Mouse (Mus musculus) lung, embryonic 16.5 days (tissue): ENCODE measurements around the gene Grin2b. TPM values are rescaled to one million over a fixed set of nuclear protein-coding genes. Genes with fewer than 3 reads are reported as not detected.
"Not testable (repeated sequence)": the region's sequence is repeated elsewhere in the genome, so short reads cannot be mapped to it uniquely, and the experiment has no call there.

Experiments used
- ATAC-seq: fragments of 200-750 bp; cut with Nextera tagmentation; 2 replicates; pipeline ENCODE4 v1.8.0; 2017; ENCODE audit warnings: low read depth, mild to moderate bottlenecking, moderate library complexity
- H3K27ac ChIP-seq: fragments of 300-500 bp; sonication (generic); 2 replicates; pipeline ENCODE4 v1.5.1; 2014; ENCODE audit warnings: mild to moderate bottlenecking, control low read depth, low read length
- H3K27me3 ChIP-seq: fragments of 300-500 bp; sonication (generic); 2 replicates; pipeline ENCODE4 v1.6.1; 2014; ENCODE audit warnings: low read depth, low read length, mixed read lengths; ENCODE audit not compliant: control insufficient read depth, insufficient read depth
- H3K36me3 ChIP-seq: fragments of 300-500 bp; sonication (generic); 2 replicates; pipeline ENCODE4 v1.6.1; 2014; ENCODE audit warnings: low read length; ENCODE audit not compliant: control insufficient read depth, insufficient read depth
- H3K4me1 ChIP-seq: fragments of 300-500 bp; sonication (generic); replicated peaks from 2 replicates; pipeline ENCODE4 v1.6.1; 2014; ENCODE audit warnings: low read length, mixed read lengths; ENCODE audit not compliant: control insufficient read depth, insufficient read depth
- H3K4me2 ChIP-seq: fragments of 300-500 bp; sonication (generic); 2 replicates; pipeline ENCODE4 v1.6.1; 2014; ENCODE audit warnings: low read depth, low read length, control low read depth
- H3K4me3 ChIP-seq: fragments of 300-500 bp; sonication (generic); 2 replicates; pipeline ENCODE4 v1.5.1; 2014; ENCODE audit warnings: mild to moderate bottlenecking, low read length, control low read depth
- H3K9ac ChIP-seq: fragments of 300-500 bp; sonication (generic); 2 replicates; pipeline ENCODE4 v1.6.1; 2014; ENCODE audit warnings: low read length, control low read depth
- H3K9me3 ChIP-seq: fragments of 300-500 bp; sonication (generic); 2 replicates; pipeline ENCODE4 v1.6.1; 2016; ENCODE audit warnings: low read length; ENCODE audit not compliant: control insufficient read depth
- WGBS: fragments of 180-500 bp; shearing (Covaris S2); extraction: QIAGEN DNeasy Blood & Tissue Kit; methylation state at CpG from one replicate; pipeline ENCODE4 v1.1.7; 2014; 5-methylcytosine and 5-hydroxymethylcytosine counted together
- polyA plus RNA-seq: library from polyadenylated mRNA; unstranded; fragments of >200 nt; fragmentation: Nextera tagmentation; extraction: Ambion mirVana; gene quantifications from 2 replicates; pipeline ENCODE4 v1.2.1, GENCODE M21; 2015

The Grin2b gene
- polyA plus RNA-seq, 1 experiment from 2014 or later, result 2.8 TPM

DNA sequence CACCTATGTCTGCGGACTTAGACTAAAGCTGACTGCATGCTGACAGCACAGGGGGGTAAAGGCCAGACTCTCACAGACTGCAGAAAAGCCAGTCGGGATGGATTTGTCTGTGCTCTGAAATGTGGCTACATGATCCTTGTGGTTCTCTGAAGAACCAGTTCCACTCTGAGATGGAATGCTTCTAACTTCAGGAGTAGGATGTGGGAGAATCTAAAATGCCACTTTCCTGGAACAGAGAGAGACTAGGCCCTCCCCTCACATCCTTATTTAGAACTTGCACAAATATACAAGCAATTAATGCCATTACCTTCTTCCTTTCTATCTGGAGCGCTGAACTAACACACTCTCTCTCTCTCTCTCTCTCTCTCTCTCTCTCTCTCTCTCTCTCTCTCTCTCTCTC is 346.0 kb downstream of the Grin2b start:
- no peaks in the 10 kb centered on the region for H3K36me3 ChIP-seq
- H3K4me3 ChIP-seq, result no peak overlapping the region
- H3K9ac ChIP-seq, result no peak overlapping the region
- no peaks in the 10 kb centered on the region for H3K9me3 ChIP-seq
- H3K27ac ChIP-seq, result no peak overlapping the region
- ATAC-seq, result no peak
- H3K27me3 ChIP-seq, result no peaks in the 10 kb centered on the region
- WGBS, result 67% methylated on average over 3 of the region's 3 CpGs
- no peak overlapping the region for H3K4me2 ChIP-seq
- H3K4me1 ChIP-seq, result no peaks in the 10 kb centered on the region

DNA sequence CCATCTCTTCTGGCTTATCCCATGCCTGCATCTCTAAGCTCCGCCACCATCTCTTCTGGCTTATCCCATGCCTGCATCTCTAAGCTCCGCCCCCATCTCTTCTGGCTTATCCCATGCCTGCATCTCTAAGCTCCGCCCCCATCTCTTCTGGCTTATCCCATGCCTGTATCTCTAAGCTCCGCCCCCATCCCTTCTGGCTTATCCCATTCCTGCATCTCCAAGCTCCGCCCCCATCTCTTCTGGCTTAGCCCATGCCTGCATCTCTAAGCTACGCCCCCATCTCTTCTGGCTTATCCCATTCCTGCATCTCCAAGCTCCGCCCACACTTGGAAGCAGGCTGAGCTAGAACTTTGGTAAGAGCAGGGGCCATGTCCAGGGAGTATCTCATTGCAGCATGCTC is 346.5 kb downstream of the Grin2b start:
- 96% methylated on average over 7 of the region's 7 CpGs for WGBS
- not testable (repeated sequence) for H3K9ac ChIP-seq, H3K9me3 ChIP-seq, H3K27ac ChIP-seq, H3K4me3 ChIP-seq, H3K27me3 ChIP-seq, ATAC-seq, H3K4me1 ChIP-seq, H3K4me2 ChIP-seq, H3K36me3 ChIP-seq

DNA sequence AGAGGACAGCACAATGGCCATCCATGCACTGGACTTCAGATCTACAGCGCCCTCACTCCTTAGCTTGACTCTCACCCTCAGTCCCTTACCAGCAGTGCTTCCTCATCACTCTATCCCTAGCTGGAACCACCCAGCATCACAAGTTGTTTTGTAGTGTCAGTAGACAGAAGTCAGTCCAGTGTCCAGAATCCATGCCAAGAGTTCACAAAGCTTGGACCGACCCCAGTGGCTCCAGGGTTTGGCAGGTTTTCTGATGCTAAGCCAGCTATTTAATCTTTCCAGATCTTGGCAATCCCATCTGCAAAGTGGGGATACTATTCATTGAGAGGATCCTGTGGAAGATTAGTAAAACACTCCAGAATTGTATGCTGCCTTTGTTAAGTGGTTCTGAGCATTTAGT is 355.9 kb downstream of the Grin2b start:
- H3K4me2 ChIP-seq, result no peak overlapping the region
- WGBS, result 76% methylated on average over 2 of the region's 2 CpGs

DNA sequence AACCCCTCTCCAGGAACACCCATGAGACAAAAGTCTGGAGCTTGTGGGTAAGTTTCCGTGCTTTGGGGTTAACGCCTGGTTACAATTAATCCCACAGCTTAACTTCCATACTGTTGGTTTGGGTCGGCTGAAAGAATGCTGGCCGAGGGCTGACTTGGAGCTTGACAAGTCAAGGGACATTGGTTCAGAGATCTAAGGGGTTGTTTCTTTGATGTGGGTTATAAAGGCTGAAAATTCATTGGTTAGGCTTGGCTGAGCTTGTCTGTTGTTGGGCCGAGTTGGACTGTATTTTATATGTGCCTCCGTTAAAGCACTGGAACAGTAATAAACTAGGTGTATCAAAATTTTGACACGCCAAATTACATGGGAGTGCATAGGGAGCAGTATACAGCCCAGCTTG is 359.6 kb downstream of the Grin2b start:
- Histone ChIP-seq H3K4me3 (no peak overlapping the region), H3K27ac (no peak overlapping the region), H3K4me1 (no peaks in the 10 kb centered on the region), H3K4me2 (no peak overlapping the region), H3K27me3 (no peaks in the 10 kb centered on the region), H3K36me3 (no peaks in the 10 kb centered on the region), H3K9ac (no peak overlapping the region), H3K9me3 (no peaks in the 10 kb centered on the region)
- WGBS, result 74% methylated on average over 7 of the region's 7 CpGs
- no peak for ATAC-seq

More for the DNA sequence above, 355.9 kb downstream of the Grin2b start:
- Histone ChIP-seq H3K27ac (no peak overlapping the region), H3K4me3 (no peak overlapping the region), H3K9ac (no peak overlapping the region), H3K36me3 (no peaks in the 10 kb centered on the region), H3K4me1 (no peaks in the 10 kb centered on the region), H3K27me3 (no peaks in the 10 kb centered on the region), H3K9me3 (no peaks in the 10 kb centered on the region)
- ATAC-seq, result no peak

DNA sequence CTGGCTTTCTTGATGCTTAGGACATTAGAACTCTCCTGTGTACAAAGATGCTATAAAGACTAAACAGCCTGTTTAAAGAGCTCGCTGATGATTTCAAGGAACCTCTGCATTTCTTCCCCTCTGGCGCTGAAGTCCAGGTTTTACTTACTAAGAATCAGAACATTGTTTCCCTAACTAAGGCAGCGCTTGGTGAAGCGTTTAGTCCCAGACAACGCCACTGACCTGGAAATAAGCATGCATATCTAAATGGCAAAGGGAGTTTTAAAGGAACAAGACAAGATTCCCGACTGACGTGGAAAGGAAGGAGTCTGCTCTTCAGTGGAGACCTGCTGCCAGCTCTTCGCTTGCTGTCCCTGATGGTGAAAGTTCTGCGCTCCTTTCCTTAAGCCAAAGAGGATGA is 367.9 kb downstream of the Grin2b start:
- Histone ChIP-seq H3K36me3 (no peaks in the 10 kb centered on the region), H3K27ac (no peak overlapping the region), H3K4me3 (no peak overlapping the region), H3K9me3 (no peaks in the 10 kb centered on the region), H3K4me2 (no peak overlapping the region), H3K27me3 (no peaks in the 10 kb centered on the region), H3K4me1 (no peaks in the 10 kb centered on the region), H3K9ac (no peak overlapping the region)
- no peak for ATAC-seq
- 83% methylated on average over 9 of the region's 9 CpGs for WGBS

DNA sequence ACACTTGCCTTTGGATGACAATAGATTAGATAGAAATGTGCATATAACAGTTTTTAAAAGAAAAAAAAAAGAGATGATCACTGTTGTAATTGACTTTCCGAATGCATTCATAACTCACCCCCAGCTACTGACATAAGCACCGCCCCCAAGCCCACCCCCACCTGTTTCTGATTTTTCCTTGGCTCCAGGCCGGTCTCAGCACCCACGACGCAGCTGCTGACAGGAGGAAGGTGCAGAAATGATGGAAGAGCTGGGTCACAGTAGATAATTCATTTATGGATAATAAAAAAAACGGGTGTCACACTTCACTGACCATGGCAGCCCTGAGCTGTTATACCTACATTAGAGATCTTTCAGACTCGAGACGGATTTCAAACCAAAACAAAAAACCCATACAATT is 373.4 kb downstream of the Grin2b start:
- no peaks in the 10 kb centered on the region for H3K9me3 ChIP-seq
- H3K9ac ChIP-seq, result no peak overlapping the region
- WGBS, result 50% methylated on average over 8 of the region's 8 CpGs
- no peak for ATAC-seq
- H3K27ac ChIP-seq, result no peak overlapping the region
- no peak overlapping the region for H3K4me3 ChIP-seq
- H3K4me1 ChIP-seq, result no peaks in the 10 kb centered on the region
- no peak overlapping the region for H3K4me2 ChIP-seq
- no peaks in the 10 kb centered on the region for H3K27me3 ChIP-seq
- H3K36me3 ChIP-seq, result no peaks in the 10 kb centered on the region

DNA sequence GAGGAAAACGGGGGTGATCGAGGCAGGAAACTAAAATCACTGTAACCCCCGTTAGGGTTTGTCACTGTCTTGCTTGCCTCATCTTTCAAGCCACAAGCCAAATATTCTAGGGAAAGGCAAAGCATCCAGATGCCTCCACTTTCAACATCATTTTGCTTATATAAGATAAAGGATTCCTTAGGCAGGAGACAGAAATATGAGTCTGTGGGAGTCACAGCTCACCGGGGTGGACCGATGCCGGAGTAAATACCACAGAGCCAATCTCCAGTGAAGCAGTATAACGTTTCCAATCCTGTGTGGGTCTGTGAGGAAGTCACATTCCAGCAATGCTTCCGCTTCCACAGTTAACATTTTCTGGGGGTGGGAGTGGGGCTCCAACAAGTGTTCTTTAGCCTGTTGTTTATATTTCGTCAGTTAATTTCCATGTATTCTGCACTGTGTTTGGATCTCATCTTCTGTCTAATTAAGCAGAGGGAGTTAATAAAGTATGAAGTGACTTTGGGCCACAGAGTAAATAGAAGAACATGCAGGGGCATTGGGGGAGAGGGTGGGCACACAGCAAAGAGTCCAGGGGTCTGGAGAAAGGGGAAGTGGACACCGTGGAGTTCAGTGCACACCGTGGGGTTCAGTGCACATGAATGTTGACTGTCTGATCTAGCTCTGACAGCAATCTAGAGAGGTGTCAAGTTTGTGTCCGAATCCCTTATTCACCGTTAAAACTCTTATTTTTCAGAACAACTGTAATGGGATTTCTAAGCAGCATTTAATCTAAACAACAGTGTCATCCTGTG is 374.9 kb downstream of the Grin2b start:
- no peaks in the 10 kb centered on the region for H3K4me1 ChIP-seq
- H3K9ac ChIP-seq, result no peak overlapping the region
- H3K27ac ChIP-seq, result no peak overlapping the region
- WGBS, result 49% methylated on average over 13 of the region's 13 CpGs
- no peak overlapping the region for H3K4me3 ChIP-seq
- H3K9me3 ChIP-seq, result no peaks in the 10 kb centered on the region
- no peaks in the 10 kb centered on the region for H3K27me3 ChIP-seq
- H3K36me3 ChIP-seq, result no peaks in the 10 kb centered on the region
- H3K4me2 ChIP-seq, result no peak overlapping the region
- no peak for ATAC-seq

DNA sequence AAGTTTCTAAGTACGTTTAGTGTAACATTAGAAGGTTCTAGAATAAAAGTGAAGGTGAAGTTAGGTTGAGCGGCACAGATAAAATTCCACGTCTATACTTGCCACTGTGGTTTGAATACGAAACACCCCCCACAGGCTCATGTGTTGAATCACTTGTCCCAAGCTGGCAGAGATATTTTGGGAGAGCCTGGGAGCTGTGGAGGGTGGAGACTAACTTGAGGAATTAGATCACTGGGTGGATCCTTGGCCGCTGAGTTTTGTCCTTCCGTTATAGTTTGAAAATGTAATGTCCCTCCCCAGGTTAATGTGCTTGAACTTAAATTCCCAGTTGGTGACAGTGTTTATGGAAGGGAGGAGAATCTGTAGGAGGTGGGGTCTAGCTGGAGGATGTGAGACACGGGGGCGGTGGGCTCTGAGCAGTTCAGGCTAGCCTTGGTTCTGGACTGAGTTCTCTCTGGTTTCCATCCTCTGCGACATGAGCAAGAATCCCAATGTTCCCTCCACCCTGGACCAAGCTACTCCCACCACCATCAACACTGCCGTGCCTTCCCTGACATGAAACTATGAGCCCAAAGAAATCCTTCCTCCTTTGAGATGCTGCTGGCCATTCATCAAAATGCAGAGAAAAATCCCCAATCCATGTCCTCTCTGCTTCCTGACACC is 375.8 kb downstream of the Grin2b start:
- no peak overlapping the region for H3K27ac ChIP-seq

DNA sequence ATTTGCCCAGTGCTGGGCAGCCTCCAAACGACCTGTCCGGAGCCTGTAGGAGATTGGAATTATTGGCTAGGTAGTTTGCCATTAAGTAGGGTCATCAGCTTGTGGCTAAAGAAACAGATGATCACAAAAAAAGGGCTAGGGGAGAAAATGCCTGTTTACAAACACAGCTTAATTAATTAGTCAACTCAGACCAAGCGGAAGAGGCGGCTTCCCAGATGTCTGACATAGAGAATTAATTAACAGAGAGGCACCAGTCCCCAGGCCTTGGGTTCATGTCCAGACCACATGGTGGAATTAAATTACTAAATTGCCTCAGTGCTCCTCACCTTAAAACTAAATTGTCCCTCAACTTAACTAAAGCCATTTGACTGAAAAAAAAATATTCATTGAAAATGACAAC is 376.4 kb downstream of the Grin2b start:
- Histone ChIP-seq H3K27ac (no peak overlapping the region), H3K4me2 (no peak overlapping the region), H3K36me3 (no peaks in the 10 kb centered on the region), H3K4me3 (no peak overlapping the region), H3K9me3 (no peaks in the 10 kb centered on the region), H3K27me3 (no peaks in the 10 kb centered on the region), H3K4me1 (no peaks in the 10 kb centered on the region), H3K9ac (no peak overlapping the region)
- WGBS, result 81% methylated on average over 4 of the region's 4 CpGs
- ATAC-seq, result no peak

More for the DNA sequence above, 375.8 kb downstream of the Grin2b start:
- H3K4me2 ChIP-seq, result no peak overlapping the region
- H3K36me3 ChIP-seq, result no peaks in the 10 kb centered on the region
- H3K9ac ChIP-seq, result no peak overlapping the region
- H3K9me3 ChIP-seq, result no peaks in the 10 kb centered on the region
- H3K4me1 ChIP-seq, result no peaks in the 10 kb centered on the region
- WGBS, result 75% methylated on average over 10 of the region's 10 CpGs
- no peak for ATAC-seq
- no peaks in the 10 kb centered on the region for H3K27me3 ChIP-seq
- H3K4me3 ChIP-seq, result no peak overlapping the region
